ENCODE assay signal across 9 mouse cellular contexts in genomic region chr1:159524051-159524549, GRCm38 (mm10). TPM values are rescaled to one million over a fixed set of nuclear protein-coding genes. Genes with fewer than 3 reads are reported as not detected.
A peak's percentile ranks its signal among the peaks of the same experiment; 100 is the strongest.
DNase-seq lines count a peak whose midpoint lies in the region; ATAC-seq lines count a peak whose summit lies in the region.
"Had no signal": no experiment of that assay in that cellular context is flagged by ENCODE, and none has a peak within 500 bp of the region (broad histone marks: within the 10 kb centered on the region; RNA-seq: fewer than 3 reads in every experiment).

No protein-coding gene starts in this region.

- H3K4me1 ChIP-seq in limb, embryonic 10.5 days: 0 out of 2 replicates have a peak, but pooled peaks cover 3% of the 10 kb centered on the region
- H3K4me1 ChIP-seq in midbrain, embryonic 14.5 days (ENCODE audit: control insufficient read depth, insufficient read depth, low read length): 0 out of 2 replicates have a peak, but pooled peaks cover 4% of the 10 kb centered on the region
- H3K4me1 ChIP-seq in stomach, embryonic 15.5 days: peaks cover 2% of the 10 kb centered on the region; the same call in 1 of the 2 replicates
- H3K4me1 ChIP-seq: megakaryocyte, embryonic 14.5 days had no signal

- no peaks in the 10 kb centered on the region for H3K27me3 ChIP-seq in limb, embryonic 10.5 days (ENCODE audit: low read depth, poor library complexity, severe bottlenecking)
- H3K27me3 ChIP-seq in midbrain, embryonic 14.5 days (ENCODE audit: control insufficient read depth, insufficient read depth, low read length): no peaks in the 10 kb centered on the region; the same call in 1 of the 2 replicates
- H3K27me3 ChIP-seq in stomach, embryonic 15.5 days (replicated peaks): 0 out of 2 replicates have a peak, but pooled peaks cover 7% of the 10 kb centered on the region
- H3K27me3 ChIP-seq: megakaryocyte, embryonic 14.5 days had no signal

- peak overlapping the region; percentile 66 for H3K4me2 ChIP-seq in midbrain, embryonic 14.5 days (ENCODE audit: low read length)
- H3K4me2 ChIP-seq in stomach, embryonic 15.5 days: peak overlapping the region; percentile 25; the same call in 1 of the 2 replicates

- peak overlapping the region; percentile 57 for H3K9ac ChIP-seq in midbrain, embryonic 14.5 days (replicated peaks; ENCODE audit: low read length)
- H3K9ac ChIP-seq in stomach, embryonic 15.5 days: no peak overlapping the region

- ATAC-seq in frontal cortex, adult (ENCODE audit: low TSS enrichment): peak; percentile 55
- ATAC-seq in midbrain, embryonic 14.5 days (ENCODE audit: low FRiP score, low TSS enrichment): peak; percentile 66; the same call in 1 of the 2 replicates
- 0 out of 2 replicates have a peak, but pooled peaks have one; percentile 56 for ATAC-seq in stomach, embryonic 15.5 days (ENCODE audit: insufficient read depth, low FRiP score, low read depth)

- no peaks in the 10 kb centered on the region for H3K36me3 ChIP-seq in limb, embryonic 10.5 days
- H3K36me3 ChIP-seq in midbrain, embryonic 14.5 days (ENCODE audit: control insufficient read depth, insufficient read depth, low read length): no peaks in the 10 kb centered on the region
- no peaks in the 10 kb centered on the region for H3K36me3 ChIP-seq in stomach, embryonic 15.5 days

- under 1% methylated on average over 18 of the region's 18 CpGs for WGBS in limb, embryonic 10.5 days
- WGBS in midbrain, embryonic 14.5 days: under 1% methylated on average over 18 of the region's 18 CpGs
- 2% methylated on average over 18 of the region's 18 CpGs for WGBS in stomach, embryonic 15.5 days

- H3K9me3 ChIP-seq in limb, embryonic 10.5 days (replicated peaks): no peaks in the 10 kb centered on the region
- no peaks in the 10 kb centered on the region for H3K9me3 ChIP-seq in midbrain, embryonic 14.5 days (ENCODE audit: control insufficient read depth, low read length)
- no peaks in the 10 kb centered on the region for H3K9me3 ChIP-seq in stomach, embryonic 15.5 days
- H3K9me3 ChIP-seq: megakaryocyte, embryonic 14.5 days had no signal

- peak; percentile 43 to 73 for DNase-seq in heart, adult 18-20 months
- DNase-seq in heart, adult 11 months: no peak
- DNase-seq in cerebellum, adult 9-10 months: peak; percentile 65
- DNase-seq in induced T-regulatory cell, adult 2 months (ENCODE audit: low read depth): peak; percentile 51
- DNase-seq in limb, embryonic 10.5 days (ENCODE audit: low spot score): peak; percentile 86
- DNase-seq in midbrain, embryonic 14.5 days: peak; percentile 85

- H3K27ac ChIP-seq in limb, embryonic 10.5 days: no peak overlapping the region
- H3K27ac ChIP-seq in midbrain, embryonic 14.5 days (replicated peaks; ENCODE audit: low read depth, low read length): peak overlapping the region; percentile 61
- no peak overlapping the region for H3K27ac ChIP-seq in stomach, embryonic 15.5 days

- H3K4me3 ChIP-seq in limb, embryonic 10.5 days: no peak overlapping the region
- H3K4me3 ChIP-seq in midbrain, embryonic 14.5 days (replicated peaks; ENCODE audit: low read depth, low read length): peak overlapping the region; percentile 40
- H3K4me3 ChIP-seq in stomach, embryonic 15.5 days (replicated peaks): no peak overlapping the region
- H3K4me3 ChIP-seq: megakaryocyte, embryonic 14.5 days had no signal

RNA-seq across cellular contexts. Expression of gene Tnr, which starts 0.5 kb away (rescaled TPM):
- total RNA-seq in heart, adult 18-20 months (2021): under 1 TPM; 0.02 to 0.13 TPM
- polyA plus RNA-seq in limb, embryonic 10.5 days (2016; fragmentation: Nextera tagmentation; extraction: Ambion mirVana): not detected in 2 replicates
- 4.4 and 4.6 TPM in 2 replicates for polyA plus RNA-seq in midbrain, embryonic 14.5 days (2014; fragmentation: Nextera tagmentation; extraction: Ambion mirVana)
- polyA plus RNA-seq in stomach, embryonic 15.5 days (2015; fragmentation: Nextera tagmentation; extraction: Ambion mirVana): 0.52 and 0.69 TPM in 2 replicates
